Mouse (Mus musculus): ENCODE measurements around the gene Slit3.

The Slit3 gene

GRCm38 (mm10) chr11:35406045-35406444 lies 285.0 kb downstream of the Slit3 start:
- DNase-seq (ENCODE audit: low spot score) = no peak

- DNase-seq (ENCODE audit: low spot score) = no peak
These were observed 285.5 kb downstream of the Slit3 start for GRCm38 (mm10) chr11:35406522-35406921.

GRCm38 (mm10) chr11:35407341-35408154 lies 286.5 kb downstream of the Slit3 start:
- DNase-seq (ENCODE audit: low spot score) = peak; percentile 81

DNA sequence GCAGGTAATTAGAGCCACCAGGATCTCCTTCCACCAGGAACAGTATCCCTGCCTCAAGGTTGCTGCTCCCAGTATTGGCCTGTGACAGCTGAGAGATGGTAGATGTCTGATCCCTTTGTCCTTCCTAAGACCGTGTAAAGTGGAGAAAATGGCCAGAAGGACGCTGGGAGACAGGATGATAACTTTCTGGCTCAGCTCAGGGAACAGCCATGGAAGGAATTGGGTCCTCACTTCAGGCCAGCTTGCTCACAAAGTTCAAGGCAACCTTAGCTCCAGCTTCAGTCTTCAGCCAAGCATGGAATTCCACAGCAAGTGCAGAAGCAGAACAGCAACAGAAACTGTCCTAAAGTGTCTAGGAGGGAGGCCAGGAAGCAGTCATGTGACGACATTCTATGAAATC lies 289.4 kb downstream of the Slit3 start:
- no peak for DNase-seq (ENCODE audit: low spot score)

DNA sequence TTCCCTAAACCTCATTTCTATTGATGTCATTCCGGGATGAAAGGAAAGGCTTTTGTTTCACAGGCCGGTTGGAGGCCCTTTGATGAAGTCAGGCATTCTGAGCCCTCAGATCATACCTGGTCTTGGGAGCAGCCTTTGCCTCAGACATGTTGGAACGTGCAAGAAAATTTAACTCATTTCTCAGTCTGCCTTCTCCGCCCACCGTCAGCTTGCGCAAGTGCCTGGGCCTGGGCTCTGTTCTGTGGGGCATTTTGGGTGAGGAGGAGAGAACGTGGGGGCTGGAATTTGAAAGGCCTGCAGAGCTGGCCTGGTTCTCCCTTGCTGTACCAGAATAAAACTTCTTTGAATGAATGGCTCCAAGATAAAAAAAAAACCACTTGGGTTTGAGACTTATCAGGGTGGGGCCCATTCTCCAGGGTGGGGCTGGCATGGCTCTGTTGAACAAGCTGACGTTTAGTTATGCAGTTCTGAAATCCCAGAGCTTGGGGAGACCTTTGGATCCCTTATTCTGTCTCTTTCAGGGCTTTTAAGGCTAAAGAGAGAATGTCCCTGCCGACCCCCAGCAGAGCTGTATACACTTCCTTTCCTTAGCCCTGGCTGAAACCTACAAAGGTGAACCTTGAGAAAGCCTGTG lies 294.9 kb downstream of the Slit3 start:
- no peak for DNase-seq (ENCODE audit: low spot score)

DNA sequence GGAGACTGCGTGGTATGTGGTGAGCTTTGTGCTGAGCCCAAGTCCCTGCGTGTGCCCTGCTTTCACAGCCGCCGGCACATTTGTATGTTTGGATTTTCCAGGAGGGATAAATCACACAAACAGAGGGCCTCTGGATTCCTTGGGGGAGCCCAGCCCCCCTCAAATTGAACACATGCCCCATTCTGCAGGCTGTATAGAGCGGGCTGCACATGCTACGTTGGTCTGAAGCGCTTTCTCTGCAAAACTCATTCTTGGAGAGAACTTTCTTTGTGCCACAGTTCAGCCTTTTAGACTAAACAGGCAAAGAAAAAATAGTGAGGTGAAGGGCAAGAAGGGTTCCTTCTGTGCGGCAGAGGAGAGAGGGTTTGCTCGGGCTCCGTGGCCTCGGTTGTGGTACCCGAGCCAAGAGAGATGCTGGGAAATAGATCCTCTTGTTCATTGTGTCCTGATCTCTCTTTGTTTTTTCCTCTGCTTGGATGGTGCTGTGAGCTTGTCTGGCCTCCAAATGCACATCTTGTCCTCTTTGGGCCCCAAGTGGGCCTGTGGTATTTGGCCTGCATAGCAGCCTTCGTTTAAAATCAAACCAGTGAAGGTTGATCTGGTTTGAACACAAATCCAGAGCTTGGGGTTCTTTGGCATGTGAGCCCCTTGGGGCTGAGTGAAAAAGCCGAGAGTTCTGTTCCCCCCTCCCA lies 295.5 kb downstream of the Slit3 start:
- DNase-seq (ENCODE audit: low spot score) = peak; percentile 27

DNA sequence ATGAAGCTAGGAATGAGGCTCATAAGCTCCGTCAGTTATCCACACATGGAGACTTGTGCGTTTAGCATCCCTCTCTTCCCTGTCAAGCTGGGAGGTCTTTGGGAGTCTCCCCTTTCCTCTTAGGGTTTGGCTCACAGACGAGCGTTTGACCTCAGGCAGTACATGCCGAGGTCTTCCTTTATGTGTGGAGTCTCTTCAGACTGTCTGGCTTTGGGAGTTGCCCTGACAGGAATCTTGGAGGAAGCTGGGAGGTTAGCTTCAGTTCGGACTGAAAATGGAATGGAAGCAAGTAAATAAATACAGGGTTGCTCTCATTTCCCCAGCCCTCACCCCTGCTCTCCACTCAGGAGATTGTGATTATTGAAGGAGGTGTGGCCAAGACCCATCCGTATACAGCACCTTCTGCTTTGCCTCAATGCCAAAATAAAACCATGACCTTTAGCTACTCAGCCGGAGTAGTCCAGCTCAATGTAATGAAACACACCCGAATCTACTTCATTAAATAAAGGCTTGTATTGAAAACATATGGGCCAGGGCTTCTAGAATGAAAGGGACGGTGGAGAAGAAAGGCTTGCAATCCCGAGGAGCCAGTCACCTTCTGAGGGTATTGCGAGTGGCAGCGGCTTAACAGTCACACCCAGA lies 297.0 kb downstream of the Slit3 start:
- DNase-seq (ENCODE audit: low spot score) = no peak

- no peak for DNase-seq (ENCODE audit: low spot score)
These were observed 298.0 kb downstream of the Slit3 start for GRCm38 (mm10) chr11:35419013-35419412.

DNA sequence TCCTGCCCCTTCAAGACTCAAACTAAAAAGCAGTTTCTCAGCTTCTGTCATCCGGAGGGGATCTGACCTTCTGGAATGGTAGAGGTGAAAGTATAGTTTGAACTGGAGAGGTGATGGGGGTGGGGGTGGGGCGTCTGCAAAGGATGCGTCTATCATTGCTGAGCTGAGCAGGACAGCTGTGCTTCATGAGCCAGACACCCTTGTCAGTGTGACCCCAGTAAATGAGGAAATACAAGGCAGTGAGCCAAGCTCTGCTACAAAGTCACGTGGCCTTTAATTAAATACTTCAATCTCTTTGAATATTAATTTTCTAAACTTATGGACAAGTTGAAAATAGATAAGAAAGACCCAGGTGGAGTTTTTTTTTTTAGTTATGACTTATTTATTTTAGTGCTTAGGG lies 300.7 kb downstream of the Slit3 start:
- no peak for DNase-seq (ENCODE audit: low spot score)

DNA sequence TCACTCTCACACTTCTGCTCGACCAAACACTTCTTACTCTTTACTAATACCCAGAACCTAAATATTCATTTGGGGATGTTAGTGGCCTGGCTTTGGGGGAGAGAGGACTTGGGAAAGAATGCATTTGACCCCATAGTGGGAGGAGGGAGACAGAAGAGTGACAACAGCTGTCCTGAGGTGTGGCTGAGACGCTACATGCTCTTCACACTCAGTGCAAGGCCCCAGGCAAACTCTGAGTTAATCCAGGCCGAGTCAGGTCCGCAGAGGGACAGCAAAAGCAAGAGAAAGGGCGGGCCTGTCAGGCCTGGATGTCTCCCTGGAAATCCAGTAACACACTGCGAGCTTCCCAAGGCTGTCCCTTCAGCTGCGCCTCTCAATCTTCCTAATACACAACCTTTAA lies 307.0 kb downstream of the Slit3 start:
- no peak for DNase-seq (ENCODE audit: low spot score)

GRCm38 (mm10) chr11:35431130-35431529 lies 310.1 kb downstream of the Slit3 start:
- DNase-seq (ENCODE audit: low spot score) = no peak

GRCm38 (mm10) chr11:35437510-35437909 lies 316.5 kb downstream of the Slit3 start:
- no peak for DNase-seq (ENCODE audit: low spot score)

- DNase-seq (ENCODE audit: low spot score) = no peak
These were observed 319.2 kb downstream of the Slit3 start for GRCm38 (mm10) chr11:35440186-35440585.

- no peak for DNase-seq (ENCODE audit: low spot score)
These were observed 323.6 kb downstream of the Slit3 start for GRCm38 (mm10) chr11:35444489-35445100.

DNA sequence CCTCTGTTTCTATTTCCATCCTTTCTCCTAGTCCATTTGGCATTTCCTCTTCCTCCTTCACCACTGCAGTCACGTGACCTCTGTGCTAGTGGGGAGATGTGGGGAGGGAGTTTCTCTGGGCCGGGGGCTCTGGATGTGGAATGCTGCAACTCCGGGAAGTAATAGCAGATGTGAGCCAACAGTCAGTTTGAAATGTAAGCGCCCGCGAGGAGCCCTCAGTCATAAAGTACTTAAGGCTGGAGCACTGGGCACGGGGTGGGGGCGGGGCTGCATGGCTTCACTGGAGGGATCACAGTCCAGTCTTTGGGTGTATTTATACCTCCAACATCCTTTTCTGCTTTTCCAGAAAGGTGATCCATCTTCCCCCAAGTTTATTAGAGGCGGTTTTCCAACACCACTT lies 326.9 kb downstream of the Slit3 start:
- no peak for DNase-seq (ENCODE audit: low spot score)

DNA sequence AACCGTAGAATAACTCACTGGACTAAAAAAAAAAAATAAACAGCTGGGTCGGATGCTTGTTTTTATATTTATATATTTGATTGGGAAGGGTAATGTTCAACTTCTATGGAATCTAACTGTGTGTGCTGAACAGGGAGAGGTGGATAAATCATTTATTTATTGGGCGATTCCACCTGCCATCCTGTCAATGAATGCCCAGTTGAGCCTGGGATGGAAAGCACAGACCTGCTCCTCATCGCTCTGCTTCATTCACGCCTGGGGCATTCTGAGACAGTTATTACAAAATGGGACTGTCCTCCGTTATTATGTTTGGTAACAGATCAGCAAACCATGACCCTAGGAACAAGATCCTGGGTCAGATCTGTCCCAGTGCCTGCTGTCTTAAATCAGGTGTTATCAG lies 328.2 kb downstream of the Slit3 start:
- DNase-seq (ENCODE audit: low spot score) = no peak

- peak; percentile 80 for DNase-seq (ENCODE audit: low spot score)
These were observed 330.6 kb downstream of the Slit3 start for GRCm38 (mm10) chr11:35451636-35452035.

- peak; percentile 44 for DNase-seq (ENCODE audit: low spot score)
These were observed 331.4 kb downstream of the Slit3 start for GRCm38 (mm10) chr11:35452413-35452812.

- no peak for DNase-seq (ENCODE audit: low spot score)
These were observed 333.2 kb downstream of the Slit3 start for GRCm38 (mm10) chr11:35454191-35454725.

GRCm38 (mm10) chr11:35454781-35455180 lies 333.8 kb downstream of the Slit3 start:
- DNase-seq (ENCODE audit: low spot score) = no peak

GRCm38 (mm10) chr11:35458068-35458467 lies 337.0 kb downstream of the Slit3 start:
- no peak for DNase-seq (ENCODE audit: low spot score)

- no peak for DNase-seq (ENCODE audit: low spot score)
These were observed 345.7 kb downstream of the Slit3 start for GRCm38 (mm10) chr11:35466701-35467100.

All from layer of hippocampus, adult 11-12 months (tissue).